Mouse (Mus musculus) c-Kit-positive CD71-positive TER-119-negative erythroid progenitor cells, embryonic 14.5 days (primary cell): Measurements from ENCODE around the gene Abca6.

Experiments used
- DNase-seq: peaks from one replicate; pipeline ENCODE4 v3.0.0-alpha.2; 2013; ENCODE audit warnings: low read depth

Gene Abca6

GRCm38 (mm10) chr11:110196561-110197306 is 54.8 kb downstream of the Abca6 start:
- DNase-seq, result no peak

- DNase-seq, result no peak
Observed at GRCm38 (mm10) chr11:110195310-110195709, 56.3 kb downstream of the Abca6 start.

DNA sequence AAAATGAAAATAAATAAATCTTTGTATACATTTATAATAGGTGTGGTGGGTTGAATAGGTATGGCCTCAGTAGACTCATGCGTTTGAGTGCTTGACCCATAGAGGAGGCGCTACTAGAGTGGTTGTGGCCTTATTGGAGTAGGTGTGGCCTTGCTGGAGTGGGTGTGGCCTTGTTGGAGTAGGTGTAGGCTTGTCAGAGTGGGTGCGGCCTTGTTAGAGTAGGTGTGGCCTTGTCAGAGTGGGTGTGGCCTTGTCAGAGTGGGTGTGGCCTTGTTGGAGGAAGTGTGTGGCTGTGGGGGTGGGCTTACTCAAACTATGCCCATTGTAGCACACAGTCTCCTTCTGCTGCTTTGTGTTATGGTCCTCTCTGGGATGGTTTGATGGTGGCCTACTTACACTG is 80.4 kb downstream of the Abca6 start:
- DNase-seq, result no peak

- DNase-seq, result no peak
Observed at GRCm38 (mm10) chr11:110167459-110168251, 83.9 kb downstream of the Abca6 start, which contains the start of gene Abca9. TSS of gene Abca9 (minus strand) at chr11:110168196.

DNA sequence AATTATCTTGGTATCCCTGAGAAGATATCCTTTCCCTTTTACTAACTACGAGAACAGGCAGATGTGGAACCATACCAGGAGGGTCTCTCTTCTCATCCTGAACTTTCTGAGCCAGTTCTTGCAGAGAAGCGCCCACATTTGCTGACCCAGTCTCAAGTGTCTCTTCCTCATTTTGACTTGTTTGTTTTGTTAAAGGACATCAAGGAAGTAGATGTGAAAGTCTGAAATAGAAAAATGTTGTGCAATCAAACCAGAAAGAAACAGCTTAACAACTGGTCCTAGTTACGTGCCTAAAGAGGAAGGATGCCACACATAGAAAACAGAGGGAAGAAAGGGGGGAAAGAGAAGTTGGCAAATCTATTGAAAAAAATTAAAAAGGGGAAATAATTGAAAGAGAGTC is 85.8 kb downstream of the Abca6 start:
- DNase-seq, result no peak

DNA sequence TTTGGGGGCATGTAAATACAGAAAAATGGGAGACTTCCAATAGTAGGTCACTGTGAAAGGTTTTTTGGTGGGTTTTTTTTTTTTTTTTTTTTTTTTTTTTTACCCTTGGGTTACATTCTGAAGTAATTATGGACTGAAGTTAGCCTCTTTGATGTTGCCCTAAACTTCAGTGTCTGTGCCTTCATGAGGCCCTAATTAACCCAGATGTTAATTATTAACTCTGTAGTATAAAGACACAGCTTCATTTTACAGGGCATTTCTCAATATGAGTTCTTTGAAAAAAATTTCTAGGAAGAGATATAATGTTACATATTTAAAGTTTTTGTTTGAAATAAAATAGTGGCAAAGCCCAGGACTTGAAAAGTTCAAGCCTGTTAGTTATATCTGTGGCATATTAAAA is 86.2 kb downstream of the Abca6 start:
- DNase-seq, result no peak

- no peak for DNase-seq
Observed at GRCm38 (mm10) chr11:110157059-110157458, 94.5 kb downstream of the Abca6 start.

DNA sequence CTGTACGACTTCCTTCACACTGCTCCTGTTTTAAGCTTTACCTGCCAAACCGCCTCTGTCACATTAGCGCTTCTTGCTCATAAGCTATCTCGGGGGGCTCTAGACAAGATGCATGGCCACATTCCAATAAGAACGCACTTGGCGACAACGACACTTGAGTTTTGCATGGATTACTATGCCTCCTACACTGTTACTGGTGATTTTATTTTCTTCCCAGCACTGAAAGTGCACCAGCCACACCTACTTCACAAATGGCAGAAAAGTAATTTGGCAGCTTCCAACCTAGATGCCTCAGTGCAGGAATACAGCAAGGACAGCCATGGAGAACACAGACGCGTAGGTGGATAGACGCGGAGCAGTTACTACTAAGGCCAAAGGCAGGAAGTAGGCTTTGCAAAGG is 95.6 kb downstream of the Abca6 start:
- no peak for DNase-seq

DNA sequence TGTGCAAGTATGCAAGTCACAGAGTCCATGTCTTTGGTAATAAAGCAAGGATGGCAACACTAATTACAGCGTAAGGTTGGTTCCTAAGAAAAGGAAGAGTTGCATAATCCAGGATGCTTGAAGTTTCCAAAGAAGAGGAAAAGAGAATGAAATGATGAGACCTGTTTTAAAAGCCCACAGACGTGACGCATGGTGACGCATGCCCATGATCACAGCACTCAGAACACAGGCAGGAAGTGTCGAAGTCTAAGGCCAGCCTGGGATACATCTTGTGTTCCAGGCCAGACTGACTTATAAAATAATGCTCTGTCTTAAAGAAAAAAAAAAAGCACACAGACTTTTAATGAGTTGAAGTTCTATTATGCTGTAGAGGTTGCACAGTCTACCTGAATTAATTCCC is 103.9 kb downstream of the Abca6 start:
- no peak for DNase-seq

GRCm38 (mm10) chr11:110145421-110145820 is 106.2 kb downstream of the Abca6 start:
- no peak for DNase-seq

DNA sequence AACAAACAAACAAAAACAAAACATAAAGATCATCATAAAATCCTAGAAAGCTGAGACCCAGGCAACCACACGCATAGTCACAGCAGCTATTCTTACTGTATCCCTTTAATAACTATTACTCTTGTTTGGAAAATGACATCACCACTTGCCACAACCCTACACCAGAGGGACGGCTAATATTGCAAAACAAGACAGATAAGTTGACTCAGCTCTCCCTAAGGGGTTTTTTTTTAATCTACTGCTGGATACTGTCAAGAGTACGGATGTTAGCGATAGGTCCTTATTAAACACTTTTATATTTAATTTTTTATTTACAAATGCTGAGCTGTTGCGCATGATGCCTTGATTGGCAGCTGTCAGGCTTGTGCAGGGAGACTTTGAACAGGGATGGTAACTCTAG is 120.8 kb downstream of the Abca6 start:
- no peak for DNase-seq
